Mouse (Mus musculus) limb, embryonic 14.5 days (tissue): ENCODE measurements around the gene Nfam1. TPM values are rescaled to one million over a fixed set of nuclear protein-coding genes. Genes with fewer than 3 reads are reported as not detected.
A peak's percentile ranks its signal among the peaks of the same experiment; 100 is the strongest.
"Not testable (repeated sequence)": the region's sequence is repeated elsewhere in the genome, so short reads cannot be mapped to it uniquely, and the experiment has no call there.

Experiments used
- ATAC-seq: fragments of 200-750 bp; cut with Nextera tagmentation; 2 replicates; pipeline ENCODE4 v1.8.0; 2017; ENCODE audit warnings: low read depth, moderate number of reproducible peaks, moderate TSS enrichment; ENCODE audit not compliant: low FRiP score
- DNase-seq: peaks from one replicate; pipeline ENCODE4 v3.0.0-alpha.2; 2015; ENCODE audit warnings: low spot score
- H3K27ac ChIP-seq: fragments of 300-500 bp; sonication (generic); replicated peaks from 2 replicates; pipeline ENCODE4 v1.5.1; 2014; ENCODE audit warnings: low read depth, mild to moderate bottlenecking, low read length, moderate library complexity, mixed read lengths
- H3K27me3 ChIP-seq: fragments of 300-500 bp; sonication (generic); 2 replicates; pipeline ENCODE4 v1.6.1; 2014; ENCODE audit warnings: low read length, mixed read lengths; ENCODE audit not compliant: control insufficient read depth, insufficient read depth
- H3K36me3 ChIP-seq: fragments of 300-500 bp; sonication (generic); 2 replicates; pipeline ENCODE4 v1.6.1; 2014; ENCODE audit warnings: mild to moderate bottlenecking, low read length, moderate library complexity, mixed read lengths; ENCODE audit not compliant: control insufficient read depth, insufficient read depth
- H3K4me1 ChIP-seq: fragments of 300-500 bp; sonication (generic); 2 replicates; pipeline ENCODE4 v1.6.1; 2014; ENCODE audit warnings: antibody characterized with exemption, low read length, mixed read lengths; ENCODE audit not compliant: control insufficient read depth, insufficient read depth
- H3K4me2 ChIP-seq: fragments of 300-500 bp; sonication (generic); replicated peaks from 2 replicates; pipeline ENCODE4 v1.6.1; 2014; ENCODE audit warnings: low read depth, mild to moderate bottlenecking, low read length, moderate library complexity; ENCODE audit not compliant: severe bottlenecking
- H3K4me3 ChIP-seq: fragments of 300-500 bp; sonication (generic); replicated peaks from 2 replicates; pipeline ENCODE4 v1.5.1; 2014; ENCODE audit warnings: low read length
- H3K9ac ChIP-seq: fragments of 300-500 bp; sonication (generic); 2 replicates; pipeline ENCODE4 v1.6.1; 2014; ENCODE audit warnings: mild to moderate bottlenecking, low read depth, low read length, moderate library complexity; ENCODE audit not compliant: severe bottlenecking
- H3K9me3 ChIP-seq: fragments of 300-500 bp; sonication (generic); 2 replicates; pipeline ENCODE4 v1.6.1; 2016; ENCODE audit warnings: low read length; ENCODE audit not compliant: control insufficient read depth
- POLR2A ChIP-seq: fragments of 200-500 bp; IDR thresholded peaks from 2 replicates; pipeline ENCODE4 v1.8.0; 2012; ENCODE audit warnings: inconsistent platforms, mild to moderate bottlenecking, moderate library complexity, borderline replicate concordance; ENCODE audit not compliant: insufficient read depth, insufficient read length; ENCODE audit errors: extremely low read depth
- WGBS: fragments of 180-500 bp; shearing (Covaris S2); extraction: QIAGEN DNeasy Blood & Tissue Kit; methylation state at CpG from one replicate; pipeline ENCODE4 v1.1.7; 2014; 5-methylcytosine and 5-hydroxymethylcytosine counted together
- polyA plus RNA-seq, 2 experiments: library from polyadenylated mRNA; depleted of rRNA in 1 of 2; stranded (reverse) in 1 of 2; unstranded in 1 of 2; fragments of >200 nt; fragmentation: Nextera tagmentation in 1 of 2; extraction: Ambion mirVana in 1 of 2; gene quantifications; 2 replicates each; pipeline versions ENCODE4 v1.2.1 to v1.2.3; 2012 to 2014

The Nfam1 gene
- polyA plus RNA-seq, 2 experiments, result 3.5 to 4.0 TPM

DNA sequence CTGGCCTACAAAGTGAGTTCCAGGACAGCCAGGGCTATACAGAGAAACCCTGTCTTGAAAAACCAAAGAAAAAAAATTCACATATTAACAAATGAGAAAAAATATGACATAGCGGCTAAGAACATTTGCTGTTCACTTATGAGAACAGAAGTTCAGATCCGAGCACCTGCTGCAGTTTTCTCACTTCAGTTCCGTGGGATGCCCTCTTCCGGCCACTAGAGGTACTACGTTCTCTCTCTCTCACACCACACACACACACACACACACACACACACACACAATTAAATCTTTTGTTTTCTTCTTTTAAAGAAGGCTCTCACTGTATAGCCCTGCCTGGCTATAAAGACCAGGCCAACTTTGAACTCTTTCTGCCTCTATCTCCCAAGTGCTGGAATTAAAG is 35.2 kb upstream of the Nfam1 start:
- H3K9me3 ChIP-seq, result peaks cover 4% of the 10 kb centered on the region; the same call in 1 of the 2 replicates
- no peak overlapping the region for H3K4me3 ChIP-seq
- no peaks in the 10 kb centered on the region for H3K27me3 ChIP-seq
- DNase-seq, result no peak
- no peaks in the 10 kb centered on the region for H3K36me3 ChIP-seq
- no peak overlapping the region for H3K9ac ChIP-seq
- H3K27ac ChIP-seq, result no peak overlapping the region
- no peak overlapping the region for H3K4me2 ChIP-seq
- 95% methylated on average over 5 of the region's 5 CpGs for WGBS
- no peak for ATAC-seq
- no peak for TF ChIP-seq POLR2A
- peaks cover 8% of the 10 kb centered on the region; the same call in 1 of the 2 replicates for H3K4me1 ChIP-seq

DNA sequence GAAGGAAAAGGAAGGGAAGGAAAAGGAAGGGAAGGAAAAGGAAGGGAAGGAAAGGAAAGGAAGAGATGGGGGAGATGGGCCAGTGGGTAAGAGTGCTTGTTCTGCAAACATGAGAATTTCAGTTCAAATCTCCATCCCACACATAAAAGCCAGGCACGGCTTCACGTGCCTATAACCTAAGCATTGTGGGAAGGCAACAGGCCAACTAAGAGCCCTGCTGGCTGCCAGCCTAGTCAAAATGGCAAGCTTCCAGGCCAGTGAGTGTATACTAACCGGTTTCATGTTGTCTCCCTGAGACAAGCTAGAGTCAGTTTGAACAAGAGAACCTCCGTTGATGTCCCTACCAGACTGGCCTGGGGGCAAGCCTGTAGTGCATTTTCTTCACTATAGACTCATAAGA is 32.4 kb upstream of the Nfam1 start:
- no peak overlapping the region for H3K4me2 ChIP-seq
- no peak for ATAC-seq
- no peak overlapping the region for H3K4me3 ChIP-seq
- no peaks in the 10 kb centered on the region for H3K36me3 ChIP-seq
- no peaks in the 10 kb centered on the region for H3K27me3 ChIP-seq
- no peaks in the 10 kb centered on the region for H3K9me3 ChIP-seq
- peaks cover 4% of the 10 kb centered on the region; the same call in 1 of the 2 replicates for H3K4me1 ChIP-seq
- no peak overlapping the region for H3K9ac ChIP-seq
- TF ChIP-seq POLR2A, result no peak
- WGBS, result 52% methylated on average over 4 of the region's 4 CpGs
- peak; percentile 72 for DNase-seq
- no peak overlapping the region for H3K27ac ChIP-seq

DNA sequence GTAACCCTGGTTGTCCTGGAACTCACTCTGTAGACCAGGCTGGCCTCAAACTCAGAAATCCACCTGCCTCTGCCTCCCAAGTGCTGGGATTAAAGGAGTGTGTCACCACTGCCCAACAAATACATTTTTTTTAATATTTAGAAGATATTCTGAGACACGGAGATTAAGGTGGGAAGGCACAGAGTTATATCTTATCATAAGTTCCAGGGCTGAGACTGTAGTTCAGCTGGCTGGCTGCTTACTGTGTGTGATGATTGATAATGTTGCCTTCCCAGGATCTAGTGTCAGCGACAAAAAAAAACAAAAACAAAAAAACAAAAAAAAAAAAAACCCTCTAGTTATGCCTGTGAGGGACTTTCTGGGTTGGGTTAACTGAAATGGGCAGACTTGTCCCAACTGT is 29.5 kb upstream of the Nfam1 start:
- not testable (repeated sequence) for H3K9me3 ChIP-seq, H3K27ac ChIP-seq, H3K4me1 ChIP-seq, H3K36me3 ChIP-seq, H3K27me3 ChIP-seq, DNase-seq, H3K4me2 ChIP-seq, H3K9ac ChIP-seq, ATAC-seq, H3K4me3 ChIP-seq
- WGBS, result 90% methylated on average over 2 of the region's 2 CpGs

DNA sequence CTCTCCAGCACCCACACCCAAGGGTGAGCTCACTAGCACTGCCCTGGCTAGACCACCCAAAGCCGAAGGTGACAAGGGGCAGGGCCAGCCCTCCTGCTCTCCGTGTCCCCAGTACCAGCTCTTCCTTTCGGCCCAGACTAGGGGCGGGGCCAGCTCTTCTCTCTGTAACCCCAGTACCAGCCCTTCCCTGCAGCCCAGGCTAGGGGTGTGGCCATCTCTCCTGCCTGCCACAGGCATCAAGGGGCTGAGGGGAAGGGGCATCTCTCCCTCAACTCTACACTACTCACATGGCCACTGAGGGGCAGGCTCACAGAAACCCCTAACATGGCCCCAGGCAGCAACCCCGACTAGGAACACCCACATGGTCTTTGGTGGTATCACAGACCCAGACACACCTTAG is 28.6 kb upstream of the Nfam1 start:
- DNase-seq (no peak), ATAC-seq (no peak)
- H3K36me3 ChIP-seq, result no peaks in the 10 kb centered on the region
- no peak overlapping the region for H3K9ac ChIP-seq
- TF ChIP-seq POLR2A, result no peak
- no peaks in the 10 kb centered on the region for H3K27me3 ChIP-seq
- peaks cover 8% of the 10 kb centered on the region for H3K4me1 ChIP-seq
- H3K9me3 ChIP-seq, result no peaks in the 10 kb centered on the region
- no peak overlapping the region for H3K4me3 ChIP-seq
- no peak overlapping the region for H3K4me2 ChIP-seq
- WGBS, result 11% methylated on average over 4 of the region's 5 CpGs
- no peak overlapping the region for H3K27ac ChIP-seq

DNA sequence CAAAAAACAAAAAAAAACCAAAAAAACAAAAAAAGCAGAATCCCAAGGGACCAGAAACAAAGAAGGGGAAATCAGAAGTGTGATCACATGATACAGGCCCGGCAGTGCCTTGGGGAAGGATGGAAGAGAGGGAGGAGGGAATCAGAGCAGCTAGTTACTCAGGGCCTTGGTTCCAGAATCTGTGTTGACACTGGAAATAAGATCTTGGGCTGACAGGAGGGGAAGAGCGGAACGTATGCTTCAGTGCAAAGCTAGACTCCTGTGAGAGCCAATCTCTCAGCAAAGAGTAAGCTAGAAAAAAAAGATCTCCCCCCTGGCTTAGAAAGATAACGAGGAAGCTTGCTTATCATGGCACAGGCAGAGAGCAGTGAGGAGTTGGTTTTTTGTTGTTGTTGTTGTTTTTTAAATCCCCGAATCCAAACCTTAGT is 26.1 kb upstream of the Nfam1 start:
- Histone ChIP-seq H3K4me3 (no peak overlapping the region), H3K36me3 (no peaks in the 10 kb centered on the region), H3K27ac (no peak overlapping the region), H3K9ac (no peak overlapping the region), H3K9me3 (no peaks in the 10 kb centered on the region), H3K4me1 (peaks cover 10% of the 10 kb centered on the region), H3K4me2 (no peak overlapping the region), H3K27me3 (no peaks in the 10 kb centered on the region)
- DNase-seq (no peak), ATAC-seq (no peak)
- TF ChIP-seq POLR2A, result no peak
- 50% methylated on average over 5 of the region's 5 CpGs for WGBS

DNA sequence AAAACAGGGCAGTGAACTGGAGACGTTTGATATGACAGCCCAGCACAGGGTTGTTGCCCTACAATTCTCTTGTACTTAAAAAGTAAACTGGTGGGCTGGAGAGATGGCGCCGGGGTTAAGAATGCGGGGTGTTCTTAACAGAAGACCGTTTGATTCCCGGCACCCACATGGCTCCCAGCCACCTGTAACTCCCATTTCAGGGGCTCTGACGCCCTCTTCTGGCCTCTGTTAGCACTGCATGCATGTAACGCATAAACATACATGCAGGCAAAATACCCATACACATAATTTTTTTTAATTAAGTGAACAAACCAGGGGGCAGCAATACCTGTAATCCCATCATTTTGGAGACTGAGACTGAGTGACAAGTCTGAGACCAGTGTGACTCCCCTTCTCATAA is 24.4 kb upstream of the Nfam1 start:
- TF ChIP-seq POLR2A, result no peak
- Histone ChIP-seq H3K27me3 (no peaks in the 10 kb centered on the region), H3K4me2 (no peak overlapping the region), H3K4me3 (no peak overlapping the region), H3K9me3 (no peaks in the 10 kb centered on the region), H3K36me3 (no peaks in the 10 kb centered on the region), H3K27ac (no peak overlapping the region), H3K9ac (no peak overlapping the region), H3K4me1 (peaks cover 10% of the 10 kb centered on the region)
- 72% methylated on average over 8 of the region's 8 CpGs for WGBS
- DNase-seq, result no peak
- no peak for ATAC-seq
